Mouse (Mus musculus): ENCODE measurements around the gene Arid3c. TPM values are rescaled to one million over a fixed set of nuclear protein-coding genes. Genes with fewer than 3 reads are reported as not detected.
A peak's percentile ranks its signal among the peaks of the same experiment; 100 is the strongest.
"Not testable (repeated sequence)": the region's sequence is repeated elsewhere in the genome, so short reads cannot be mapped to it uniquely, and the experiment has no call there.

Arid3c gene
- not detected in 2 replicates for polyA plus RNA-seq (2014; fragmentation: Nextera tagmentation; extraction: Ambion mirVana)

- peaks cover 0 to 8% of the 10 kb centered on the region in 2 experiments; a peak in 1 of 4 replicates for H3K4me1 ChIP-seq (ENCODE audit: control insufficient read depth in 2 of 2, insufficient read depth in 2 of 2, low read length in 2 of 2)
- H3K9ac ChIP-seq (ENCODE audit: low read length), result peak within 1 kb of the TSS; percentile 46
- H3K27me3 ChIP-seq (ENCODE audit: control insufficient read depth, insufficient read depth, low read length), result peaks cover 72% of the 10 kb centered on the region
- H3K4me2 ChIP-seq (ENCODE audit: low read length), result peak within 1 kb of the TSS; percentile 78
- H3K27ac ChIP-seq (replicated peaks in 1 of 2; ENCODE audit: control insufficient read depth in 1 of 2, insufficient read depth in 1 of 2, low read depth in 2 of 2, low read length in 2 of 2), result no peak within 1 kb of the TSS
- H3K36me3 ChIP-seq (ENCODE audit: control insufficient read depth, insufficient read depth, low read length), result no peaks in the 10 kb centered on the region
- peak within 1 kb of the TSS; percentile 30 to 41 for H3K4me3 ChIP-seq (ENCODE audit: control insufficient read depth in 1 of 2, insufficient read depth in 1 of 2, low read depth in 1 of 2, low read length in 2 of 2)
- ATAC-seq (ENCODE audit: insufficient number of reproducible peaks, insufficient read depth, low FRiP score, low read depth), result no peak
- WGBS, result 3% methylated on average over 46 of the region's 50 CpGs
- no peaks in the 10 kb centered on the region; the same call in 1 of the 2 replicates for H3K9me3 ChIP-seq (ENCODE audit: control insufficient read depth, low read length)
These were observed at the start of gene Arid3c for GRCm38 (mm10) chr4:41731052-41731765. Gene Arid3c, minus strand, starts transcription at chr4:41731142.

DNA sequence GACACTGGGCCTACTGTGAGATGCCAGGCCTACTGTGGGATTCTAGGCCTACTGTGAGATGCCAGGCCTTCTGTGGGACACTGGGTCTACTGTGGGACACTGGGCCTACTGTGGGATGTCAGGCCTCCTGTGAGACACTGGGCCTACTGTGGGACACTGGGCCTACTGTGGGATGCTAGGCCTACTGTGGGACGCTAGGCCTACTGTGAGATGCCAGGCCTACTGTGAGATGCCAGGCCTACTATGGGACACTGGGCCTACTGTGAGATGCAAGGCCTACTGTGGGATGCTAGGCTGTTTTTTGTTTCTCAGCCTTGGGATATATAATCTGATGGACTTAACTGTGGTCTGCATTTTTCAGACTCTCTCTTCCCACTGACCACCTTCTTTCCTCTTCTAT, 44.9 kb upstream of the Arid3c start:
- H3K4me3 ChIP-seq (ENCODE audit: control insufficient read depth in 1 of 2, insufficient read depth in 1 of 2, low read depth in 1 of 2, low read length in 2 of 2); H3K9ac ChIP-seq (ENCODE audit: low read length); H3K4me1 ChIP-seq (ENCODE audit: control insufficient read depth in 2 of 2, insufficient read depth in 2 of 2, low read length in 2 of 2); H3K36me3 ChIP-seq (ENCODE audit: control insufficient read depth, insufficient read depth, low read length); H3K4me2 ChIP-seq (ENCODE audit: low read length); H3K27me3 ChIP-seq (ENCODE audit: control insufficient read depth, insufficient read depth, low read length); ATAC-seq (ENCODE audit: insufficient number of reproducible peaks, insufficient read depth, low FRiP score, low read depth); H3K9me3 ChIP-seq (ENCODE audit: control insufficient read depth, low read length); H3K27ac ChIP-seq (replicated peaks in 1 of 2; ENCODE audit: control insufficient read depth in 1 of 2, insufficient read depth in 1 of 2, low read depth in 2 of 2, low read length in 2 of 2): not testable (repeated sequence)
- WGBS, result 74% methylated on average over 1 of the region's 1 CpGs

DNA sequence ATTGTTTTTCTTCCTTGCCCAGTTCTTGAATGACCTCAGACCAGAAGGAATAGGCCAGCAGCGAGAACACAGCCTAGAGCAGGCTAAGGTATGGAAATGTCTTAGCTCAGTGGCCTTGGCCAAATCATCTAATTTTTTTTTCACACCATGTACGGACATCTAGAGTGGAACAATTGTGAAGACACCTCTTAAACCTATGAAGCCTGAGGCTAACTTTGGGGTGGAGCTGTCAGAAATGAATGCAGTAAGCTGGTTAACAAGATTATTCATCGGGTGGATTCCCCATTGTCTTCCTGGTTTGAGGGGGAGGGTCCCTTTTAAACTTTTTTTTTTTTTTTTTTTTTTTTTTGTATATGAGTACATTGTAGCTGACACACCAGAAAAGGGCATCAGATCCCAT, 43.6 kb upstream of the Arid3c start:
- H3K4me2 ChIP-seq (ENCODE audit: low read length), result peak overlapping the region; percentile 52
- not testable (repeated sequence) for H3K36me3 ChIP-seq (ENCODE audit: control insufficient read depth, insufficient read depth, low read length); H3K9ac ChIP-seq (ENCODE audit: low read length); H3K4me1 ChIP-seq (ENCODE audit: control insufficient read depth in 2 of 2, insufficient read depth in 2 of 2, low read length in 2 of 2); H3K27me3 ChIP-seq (ENCODE audit: control insufficient read depth, insufficient read depth, low read length); H3K9me3 ChIP-seq (ENCODE audit: control insufficient read depth, low read length); H3K4me3 ChIP-seq (ENCODE audit: control insufficient read depth in 1 of 2, insufficient read depth in 1 of 2, low read depth in 1 of 2, low read length in 2 of 2); ATAC-seq (ENCODE audit: insufficient number of reproducible peaks, insufficient read depth, low FRiP score, low read depth)
- H3K27ac ChIP-seq (replicated peaks in 1 of 2; ENCODE audit: control insufficient read depth in 1 of 2, insufficient read depth in 1 of 2, low read depth in 2 of 2, low read length in 2 of 2), result peak overlapping the region; percentile 31 to 70
- 73% methylated on average over 3 of the region's 3 CpGs for WGBS

GRCm38 (mm10) chr4:41774002-41774401, 43.1 kb upstream of the Arid3c start, which contains the start of gene Ccl27a:
Gene Ccl27a, minus strand, starts transcription at chr4:41774247.
- WGBS, result 3% methylated on average over 12 of the region's 14 CpGs
- H3K9me3 ChIP-seq (ENCODE audit: control insufficient read depth, low read length); H3K4me1 ChIP-seq (ENCODE audit: control insufficient read depth in 2 of 2, insufficient read depth in 2 of 2, low read length in 2 of 2); H3K36me3 ChIP-seq (ENCODE audit: control insufficient read depth, insufficient read depth, low read length); H3K27me3 ChIP-seq (ENCODE audit: control insufficient read depth, insufficient read depth, low read length); ATAC-seq (ENCODE audit: insufficient number of reproducible peaks, insufficient read depth, low FRiP score, low read depth): not testable (repeated sequence)
- H3K27ac ChIP-seq (replicated peaks in 1 of 2; ENCODE audit: control insufficient read depth in 1 of 2, insufficient read depth in 1 of 2, low read depth in 2 of 2, low read length in 2 of 2), result peak within 1 kb of the TSS; percentile 31 to 70
- H3K4me3 ChIP-seq (ENCODE audit: control insufficient read depth in 1 of 2, insufficient read depth in 1 of 2, low read depth in 1 of 2, low read length in 2 of 2), result peak within 1 kb of the TSS; percentile 39 to 44
- H3K4me2 ChIP-seq (ENCODE audit: low read length), result peak within 1 kb of the TSS; percentile 52
- peak within 1 kb of the TSS; percentile 55; the same call in 1 of the 2 replicates for H3K9ac ChIP-seq (ENCODE audit: low read length)

DNA sequence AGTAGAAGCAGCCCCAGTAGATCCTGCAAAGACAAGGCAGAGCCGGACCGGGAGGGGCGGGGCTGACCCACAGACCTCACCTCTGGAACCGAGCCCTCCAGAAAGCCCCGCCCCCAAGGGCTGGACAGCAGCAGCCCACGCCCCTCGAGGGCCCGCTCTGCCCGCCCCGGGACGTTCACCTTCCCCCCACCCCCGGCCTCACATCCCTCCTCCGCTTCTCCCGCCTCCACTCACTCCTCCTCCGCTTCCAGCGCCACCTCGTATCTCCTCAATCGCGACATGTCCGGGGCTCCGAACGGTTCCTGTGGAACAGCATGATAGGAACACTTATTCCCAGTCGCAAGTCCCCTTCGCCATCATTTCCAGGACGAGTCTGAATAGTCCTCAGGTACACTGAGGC, 42.6 kb upstream of the Arid3c start:
- Histone ChIP-seq H3K9ac (ENCODE audit: low read length) (peak overlapping the region; percentile 55; the same call in 1 of the 2 replicates), H3K4me2 (ENCODE audit: low read length) (peak overlapping the region; percentile 52), H3K4me3 (ENCODE audit: control insufficient read depth in 1 of 2, insufficient read depth in 1 of 2, low read depth in 1 of 2, low read length in 2 of 2) (peak overlapping the region; percentile 39 to 44), H3K27ac (replicated peaks in 1 of 2; ENCODE audit: control insufficient read depth in 1 of 2, insufficient read depth in 1 of 2, low read depth in 2 of 2, low read length in 2 of 2) (peak overlapping the region in 1 of 2 experiments; percentile 55; a peak in 2 of 4 replicates)
- H3K36me3 ChIP-seq (ENCODE audit: control insufficient read depth, insufficient read depth, low read length); H3K4me1 ChIP-seq (ENCODE audit: control insufficient read depth in 2 of 2, insufficient read depth in 2 of 2, low read length in 2 of 2); ATAC-seq (ENCODE audit: insufficient number of reproducible peaks, insufficient read depth, low FRiP score, low read depth); H3K27me3 ChIP-seq (ENCODE audit: control insufficient read depth, insufficient read depth, low read length); H3K9me3 ChIP-seq (ENCODE audit: control insufficient read depth, low read length): not testable (repeated sequence)
- WGBS, result under 1% methylated on average over 17 of the region's 25 CpGs

GRCm38 (mm10) chr4:41772946-41773345, 42.0 kb upstream of the Arid3c start:
- H3K27me3 ChIP-seq (ENCODE audit: control insufficient read depth, insufficient read depth, low read length); H3K27ac ChIP-seq (replicated peaks in 1 of 2; ENCODE audit: control insufficient read depth in 1 of 2, insufficient read depth in 1 of 2, low read depth in 2 of 2, low read length in 2 of 2); H3K36me3 ChIP-seq (ENCODE audit: control insufficient read depth, insufficient read depth, low read length); H3K9me3 ChIP-seq (ENCODE audit: control insufficient read depth, low read length); H3K4me1 ChIP-seq (ENCODE audit: control insufficient read depth in 2 of 2, insufficient read depth in 2 of 2, low read length in 2 of 2); ATAC-seq (ENCODE audit: insufficient number of reproducible peaks, insufficient read depth, low FRiP score, low read depth): not testable (repeated sequence)
- H3K9ac ChIP-seq (ENCODE audit: low read length), result peak overlapping the region; percentile 50; the same call in 1 of the 2 replicates
- 13% methylated on average over 6 of the region's 16 CpGs for WGBS
- H3K4me2 ChIP-seq (ENCODE audit: low read length), result peak overlapping the region; percentile 48
- H3K4me3 ChIP-seq (ENCODE audit: control insufficient read depth in 1 of 2, insufficient read depth in 1 of 2, low read depth in 1 of 2, low read length in 2 of 2), result peak overlapping the region; percentile 23 to 38

- not testable (repeated sequence) for H3K4me3 ChIP-seq (ENCODE audit: control insufficient read depth in 1 of 2, insufficient read depth in 1 of 2, low read depth in 1 of 2, low read length in 2 of 2); H3K27ac ChIP-seq (replicated peaks in 1 of 2; ENCODE audit: control insufficient read depth in 1 of 2, insufficient read depth in 1 of 2, low read depth in 2 of 2, low read length in 2 of 2); H3K4me1 ChIP-seq (ENCODE audit: control insufficient read depth in 2 of 2, insufficient read depth in 2 of 2, low read length in 2 of 2); H3K9ac ChIP-seq (ENCODE audit: low read length); ATAC-seq (ENCODE audit: insufficient number of reproducible peaks, insufficient read depth, low FRiP score, low read depth); H3K9me3 ChIP-seq (ENCODE audit: control insufficient read depth, low read length); H3K4me2 ChIP-seq (ENCODE audit: low read length); H3K27me3 ChIP-seq (ENCODE audit: control insufficient read depth, insufficient read depth, low read length)
- 86% methylated on average over 10 of the region's 10 CpGs for WGBS
- peaks cover 26% of the 10 kb centered on the region for H3K36me3 ChIP-seq (ENCODE audit: control insufficient read depth, insufficient read depth, low read length)
These were observed 36.4 kb upstream of the Arid3c start for GRCm38 (mm10) chr4:41767301-41767700.

All from heart, embryonic 14.5 days (tissue).